Mouse (Mus musculus): ENCODE measurements around the gene Napb. TPM values are rescaled to one million over a fixed set of nuclear protein-coding genes. Genes with fewer than 3 reads are reported as not detected.

Gene Napb
- total and polyA plus RNA-seq, 2 experiments from 2014 or later: 76.3 to 142 TPM

DNA sequence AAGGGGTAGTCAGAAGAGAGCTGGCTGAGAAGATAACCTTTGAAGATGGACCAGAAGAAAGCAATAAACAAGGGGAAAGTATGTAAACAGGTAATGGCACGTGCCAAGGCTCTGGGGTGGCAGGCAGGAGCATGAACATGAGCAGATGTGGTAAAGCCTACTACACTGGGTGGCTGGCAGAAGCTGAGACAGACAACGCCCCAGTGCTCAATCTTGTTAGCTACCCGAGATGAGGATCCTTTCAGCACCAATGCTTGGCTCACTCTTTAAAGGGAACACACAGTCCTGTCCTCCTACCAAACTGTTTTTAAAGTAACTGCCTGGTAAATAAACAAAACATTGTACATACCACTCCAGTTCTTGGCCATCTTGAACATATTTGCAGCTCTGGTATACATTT is 19.9 kb downstream of the Napb start:
- Histone ChIP-seq H3K4me3 (ENCODE audit: low read depth, low read length) (no peak overlapping the region), H3K27ac (ENCODE audit: low read depth, low read length) (no peak overlapping the region), H3K9me3 (ENCODE audit: low read length) (no peaks in the 10 kb centered on the region), H3K9ac (no peak overlapping the region), H3K4me2 (ENCODE audit: low read depth) (no peak overlapping the region), H3K4me1 (ENCODE audit: insufficient read depth) (no peaks in the 10 kb centered on the region), H3K27me3 (ENCODE audit: insufficient read depth, low read length) (no peaks in the 10 kb centered on the region), H3K36me3 (ENCODE audit: insufficient read depth) (peaks cover 17% of the 10 kb centered on the region)
- ATAC-seq (no peak), DNase-seq (no peak)
- TF ChIP-seq CTCF (IDR thresholded peaks at IDR 0.05; ENCODE audit: low read depth): no peak
- 92% methylated on average over 3 of the region's 3 CpGs for WGBS

DNA sequence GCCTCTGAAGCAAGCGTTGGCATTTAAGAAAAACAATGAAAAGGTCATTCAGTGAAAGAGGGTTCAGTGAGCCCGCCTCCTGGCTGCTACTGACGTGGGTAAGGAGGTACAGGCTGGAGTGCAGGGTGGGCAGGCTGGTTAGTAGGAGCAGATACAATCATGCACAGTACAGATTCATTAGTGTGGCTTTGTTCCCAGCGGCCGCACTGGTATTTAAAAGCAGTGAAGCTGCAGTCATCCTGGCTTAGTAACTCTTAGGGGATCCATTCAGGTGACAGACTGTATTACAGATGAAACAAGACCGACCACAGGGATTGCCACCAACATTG is 25.1 kb downstream of the Napb start:
- Histone ChIP-seq H3K9ac (no peak overlapping the region), H3K4me2 (ENCODE audit: low read depth) (no peak overlapping the region), H3K27me3 (ENCODE audit: insufficient read depth, low read length) (no peaks in the 10 kb centered on the region), H3K4me1 (ENCODE audit: insufficient read depth) (no peaks in the 10 kb centered on the region), H3K4me3 (ENCODE audit: low read depth, low read length) (no peak overlapping the region), H3K27ac (ENCODE audit: low read depth, low read length) (no peak overlapping the region), H3K9me3 (ENCODE audit: low read length) (no peaks in the 10 kb centered on the region), H3K36me3 (ENCODE audit: insufficient read depth) (peaks cover 27% of the 10 kb centered on the region)
- ATAC-seq (peak; percentile 36; the same call in 1 of the 2 replicates), DNase-seq (no peak)
- WGBS: 38% methylated on average over 6 of the region's 6 CpGs
- no peak for TF ChIP-seq CTCF (IDR thresholded peaks at IDR 0.05; ENCODE audit: low read depth)

DNA sequence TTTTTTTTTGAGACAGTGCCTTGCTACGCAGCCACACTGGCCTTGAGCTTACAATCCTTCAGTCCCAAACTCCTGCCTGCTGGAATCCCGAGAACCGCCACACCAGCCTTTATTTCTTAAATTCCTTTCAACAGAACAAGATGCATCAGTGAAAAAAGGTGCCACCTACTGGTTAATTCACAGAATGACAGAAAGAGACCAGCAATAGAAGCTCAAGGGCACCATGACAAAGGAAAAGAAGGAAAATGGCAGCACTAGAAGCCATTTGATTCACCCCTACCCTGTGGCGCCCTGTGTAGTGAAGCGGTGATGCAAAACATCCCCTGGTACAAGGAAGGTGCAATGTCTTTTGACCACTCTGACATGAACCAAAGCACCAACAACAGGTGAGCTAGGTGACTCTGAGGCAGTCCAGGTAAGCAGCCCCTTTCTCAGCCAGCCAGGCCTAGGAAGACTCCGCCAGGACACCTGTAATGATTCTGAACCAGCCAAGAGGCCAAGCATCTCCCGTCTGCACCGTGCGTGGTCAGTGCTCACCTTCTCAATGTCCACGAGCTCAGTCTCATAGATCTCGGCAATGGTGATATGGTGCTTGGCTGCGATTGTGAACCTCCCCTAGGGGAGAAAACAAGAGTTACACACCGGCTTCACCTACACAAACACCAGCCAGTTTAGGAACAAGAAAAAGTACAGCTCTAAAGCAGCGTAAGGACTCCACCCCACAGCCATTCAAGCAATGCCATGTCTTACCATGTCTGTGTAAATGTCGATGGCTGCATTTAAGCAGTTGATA is 25.7 kb downstream of the Napb start:
- no peaks in the 10 kb centered on the region for H3K27me3 ChIP-seq (ENCODE audit: insufficient read depth, low read length)
- H3K36me3 ChIP-seq (ENCODE audit: insufficient read depth): peaks cover 22% of the 10 kb centered on the region
- H3K9me3 ChIP-seq (ENCODE audit: low read length): no peaks in the 10 kb centered on the region
- 73% methylated on average over 15 of the region's 15 CpGs for WGBS
- no peak overlapping the region for H3K9ac ChIP-seq
- H3K4me3 ChIP-seq (ENCODE audit: low read depth, low read length): no peak overlapping the region
- ATAC-seq (peak; percentile 66), DNase-seq (peak; percentile 55)
- H3K4me2 ChIP-seq (ENCODE audit: low read depth): no peak overlapping the region
- no peaks in the 10 kb centered on the region for H3K4me1 ChIP-seq (ENCODE audit: insufficient read depth)
- H3K27ac ChIP-seq (ENCODE audit: low read depth, low read length): no peak overlapping the region
- TF ChIP-seq CTCF (IDR thresholded peaks at IDR 0.05; ENCODE audit: low read depth): peak; percentile 68

DNA sequence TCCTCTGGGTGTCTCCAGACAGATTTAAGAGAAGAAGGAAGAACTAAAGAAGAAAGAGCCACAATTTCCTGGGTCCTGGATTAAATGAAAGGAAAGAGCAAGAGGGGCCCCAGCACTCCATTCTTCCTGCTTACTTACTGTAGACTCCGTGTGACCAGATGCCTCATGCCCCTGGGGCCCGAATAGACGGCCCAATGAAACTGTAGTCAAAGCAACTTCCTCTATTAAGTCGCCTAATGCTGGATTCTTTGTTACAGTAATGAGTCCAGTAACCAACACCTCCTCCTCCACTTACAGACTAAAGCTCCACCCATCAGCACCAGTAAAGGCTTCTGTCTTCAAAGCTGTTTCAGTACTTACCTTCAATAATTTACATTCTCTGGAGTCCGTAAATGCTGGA is 33.7 kb downstream of the Napb start:
- H3K4me3 ChIP-seq (ENCODE audit: low read depth, low read length): no peak overlapping the region
- H3K4me2 ChIP-seq (ENCODE audit: low read depth): no peak overlapping the region
- WGBS: 70% methylated on average over 5 of the region's 5 CpGs
- TF ChIP-seq CTCF (IDR thresholded peaks at IDR 0.05; ENCODE audit: low read depth): no peak
- H3K9me3 ChIP-seq (ENCODE audit: low read length): no peaks in the 10 kb centered on the region
- H3K4me1 ChIP-seq (ENCODE audit: insufficient read depth): no peaks in the 10 kb centered on the region
- ATAC-seq (no peak), DNase-seq (no peak)
- H3K27me3 ChIP-seq (ENCODE audit: insufficient read depth, low read length): no peaks in the 10 kb centered on the region
- no peak overlapping the region for H3K9ac ChIP-seq
- peaks cover 59% of the 10 kb centered on the region for H3K36me3 ChIP-seq (ENCODE audit: insufficient read depth)
- no peak overlapping the region for H3K27ac ChIP-seq (ENCODE audit: low read depth, low read length)

DNA sequence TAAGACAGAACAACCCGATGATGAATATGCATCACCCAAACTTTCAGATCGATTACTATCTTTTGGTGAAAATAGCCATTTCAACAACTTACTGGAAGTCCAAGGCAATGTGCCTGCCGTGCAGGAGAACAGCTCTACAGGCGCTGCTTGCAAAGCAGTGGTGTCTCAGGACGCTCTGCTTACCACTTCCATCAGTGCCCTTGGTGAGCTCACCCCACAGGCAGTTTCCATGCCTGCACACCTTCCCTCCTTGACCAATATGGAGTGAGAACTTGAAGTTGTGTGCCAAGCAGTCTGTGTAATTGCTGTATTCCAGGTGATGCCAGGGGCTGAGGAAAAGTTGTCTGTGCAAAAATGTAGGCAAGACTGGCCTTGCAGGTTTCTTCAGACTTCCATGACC is 41.5 kb downstream of the Napb start:
- no peak for TF ChIP-seq CTCF (IDR thresholded peaks at IDR 0.05; ENCODE audit: low read depth)
- 95% methylated on average over 5 of the region's 5 CpGs for WGBS
- H3K36me3 ChIP-seq (ENCODE audit: insufficient read depth): peaks cover 70% of the 10 kb centered on the region

DNA sequence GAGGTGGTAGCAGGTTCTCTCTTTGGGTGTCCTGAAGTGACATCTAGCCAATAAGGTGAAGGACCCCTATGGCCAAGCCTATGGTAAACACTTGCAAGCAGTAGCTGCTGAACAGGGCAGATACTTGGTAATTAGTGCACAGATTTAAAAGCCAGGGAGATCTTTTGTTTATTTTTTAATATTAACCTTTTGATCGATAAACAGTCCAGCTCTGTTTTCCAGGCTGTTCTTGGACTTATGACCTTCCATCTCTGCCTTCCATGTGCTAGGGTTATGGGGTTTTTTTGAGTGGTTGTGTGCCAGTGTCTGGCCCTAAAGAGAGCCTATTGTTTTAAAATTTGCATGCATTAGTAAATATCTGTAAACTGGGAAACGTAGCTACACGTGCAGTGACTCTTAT is 42.0 kb downstream of the Napb start:
- Histone ChIP-seq H3K4me3 (ENCODE audit: low read depth, low read length) (no peak overlapping the region), H3K9ac (no peak overlapping the region), H3K27me3 (ENCODE audit: insufficient read depth, low read length) (no peaks in the 10 kb centered on the region), H3K4me2 (ENCODE audit: low read depth) (no peak overlapping the region), H3K27ac (ENCODE audit: low read depth, low read length) (no peak overlapping the region), H3K9me3 (ENCODE audit: low read length) (no peaks in the 10 kb centered on the region), H3K36me3 (ENCODE audit: insufficient read depth) (peaks cover 69% of the 10 kb centered on the region), H3K4me1 (ENCODE audit: insufficient read depth) (no peaks in the 10 kb centered on the region)
- WGBS: 94% methylated on average over 3 of the region's 3 CpGs
- no peak for TF ChIP-seq CTCF (IDR thresholded peaks at IDR 0.05; ENCODE audit: low read depth)
- no peak for DNase-seq
- ATAC-seq: no peak

More for the DNA sequence above, 41.5 kb downstream of the Napb start:
- no peaks in the 10 kb centered on the region for H3K9me3 ChIP-seq (ENCODE audit: low read length)
- H3K27ac ChIP-seq (ENCODE audit: low read depth, low read length): no peak overlapping the region
- ATAC-seq (no peak), DNase-seq (no peak)
- H3K27me3 ChIP-seq (ENCODE audit: insufficient read depth, low read length): no peaks in the 10 kb centered on the region
- H3K4me1 ChIP-seq (ENCODE audit: insufficient read depth): no peaks in the 10 kb centered on the region
- H3K4me2 ChIP-seq (ENCODE audit: low read depth): no peak overlapping the region
- no peak overlapping the region for H3K4me3 ChIP-seq (ENCODE audit: low read depth, low read length)
- no peak overlapping the region for H3K9ac ChIP-seq

DNA sequence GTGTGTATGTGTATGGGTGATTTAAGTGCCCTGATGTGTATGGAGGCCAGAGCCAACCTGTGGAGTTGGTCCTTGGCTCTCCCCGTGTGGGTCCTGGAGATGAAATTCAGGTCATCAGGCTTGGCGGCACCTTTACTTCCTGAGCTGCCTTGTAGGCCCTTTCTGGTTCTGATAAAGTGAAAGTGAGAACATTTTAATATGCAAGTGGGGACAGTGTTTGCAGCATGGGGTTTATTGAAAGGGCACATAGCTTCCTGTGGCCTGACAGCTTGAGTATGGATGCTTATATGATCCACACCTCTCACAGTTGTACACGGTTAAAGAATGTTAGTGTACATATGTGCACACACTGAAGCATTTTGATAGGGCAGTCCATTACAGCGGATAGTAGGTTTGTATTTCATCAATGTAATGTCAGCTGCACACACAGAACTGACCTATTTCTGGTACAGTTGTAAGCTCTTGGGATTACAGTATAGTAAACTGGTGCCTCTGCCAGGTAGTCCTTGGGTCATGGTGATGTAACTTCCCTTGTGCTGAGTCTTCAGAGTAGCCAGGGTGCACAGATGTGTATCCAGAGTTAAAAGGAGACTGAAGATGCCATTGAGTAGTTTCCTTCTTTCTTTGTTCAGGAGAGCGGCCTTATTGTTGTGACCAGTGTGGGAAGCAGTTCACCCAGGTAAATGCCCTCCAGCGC is 42.7 kb downstream of the Napb start:
- Histone ChIP-seq H3K9ac (no peak overlapping the region), H3K9me3 (ENCODE audit: low read length) (no peaks in the 10 kb centered on the region), H3K27me3 (ENCODE audit: insufficient read depth, low read length) (no peaks in the 10 kb centered on the region), H3K27ac (ENCODE audit: low read depth, low read length) (no peak overlapping the region), H3K4me2 (ENCODE audit: low read depth) (no peak overlapping the region), H3K4me3 (ENCODE audit: low read depth, low read length) (no peak overlapping the region), H3K36me3 (ENCODE audit: insufficient read depth) (peaks cover 70% of the 10 kb centered on the region), H3K4me1 (ENCODE audit: insufficient read depth) (no peaks in the 10 kb centered on the region)
- no peak for TF ChIP-seq CTCF (IDR thresholded peaks at IDR 0.05; ENCODE audit: low read depth)
- no peak for DNase-seq
- 96% methylated on average over 6 of the region's 6 CpGs for WGBS
- ATAC-seq: no peak

Measured in forebrain, postnatal 0 days (tissue).